Mouse (Mus musculus) c-Kit-positive CD71-positive TER-119-negative erythroid progenitor cells, embryonic 14.5 days (primary cell): Measurements from ENCODE around the gene Bend3.

Source experiments
- DNase-seq: peaks from one replicate; pipeline ENCODE4 v3.0.0-alpha.2; 2013; ENCODE audit warnings: low read depth

Gene Bend3

GRCm38 (mm10) chr10:43534382-43534781 lies 55.8 kb downstream of the Bend3 start:
- DNase-seq = no peak

GRCm38 (mm10) chr10:43537652-43538051 lies 59.0 kb downstream of the Bend3 start:
- DNase-seq = no peak

DNA sequence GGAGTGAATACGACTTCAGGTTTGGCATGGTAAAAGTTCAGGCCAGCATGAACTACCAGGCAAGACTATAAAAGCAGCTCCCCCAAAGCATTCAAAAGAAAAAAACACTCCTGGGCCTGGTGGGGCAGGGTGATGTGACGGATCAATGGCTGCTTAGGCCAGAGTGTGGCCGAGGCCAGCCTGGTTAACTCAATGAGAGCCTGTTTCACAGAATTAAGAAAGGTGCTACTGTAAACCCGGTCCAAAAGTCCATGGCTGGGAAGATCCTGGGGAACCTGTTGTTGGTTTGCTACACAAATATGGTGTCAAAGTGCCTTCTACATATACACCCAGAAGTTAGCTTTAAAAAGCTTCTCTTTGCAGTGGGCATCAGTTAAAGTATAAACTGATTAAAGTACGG lies 60.2 kb downstream of the Bend3 start:
- DNase-seq = no peak

- no peak for DNase-seq
Measured at GRCm38 (mm10) chr10:43539746-43540310, 61.2 kb downstream of the Bend3 start.

DNA sequence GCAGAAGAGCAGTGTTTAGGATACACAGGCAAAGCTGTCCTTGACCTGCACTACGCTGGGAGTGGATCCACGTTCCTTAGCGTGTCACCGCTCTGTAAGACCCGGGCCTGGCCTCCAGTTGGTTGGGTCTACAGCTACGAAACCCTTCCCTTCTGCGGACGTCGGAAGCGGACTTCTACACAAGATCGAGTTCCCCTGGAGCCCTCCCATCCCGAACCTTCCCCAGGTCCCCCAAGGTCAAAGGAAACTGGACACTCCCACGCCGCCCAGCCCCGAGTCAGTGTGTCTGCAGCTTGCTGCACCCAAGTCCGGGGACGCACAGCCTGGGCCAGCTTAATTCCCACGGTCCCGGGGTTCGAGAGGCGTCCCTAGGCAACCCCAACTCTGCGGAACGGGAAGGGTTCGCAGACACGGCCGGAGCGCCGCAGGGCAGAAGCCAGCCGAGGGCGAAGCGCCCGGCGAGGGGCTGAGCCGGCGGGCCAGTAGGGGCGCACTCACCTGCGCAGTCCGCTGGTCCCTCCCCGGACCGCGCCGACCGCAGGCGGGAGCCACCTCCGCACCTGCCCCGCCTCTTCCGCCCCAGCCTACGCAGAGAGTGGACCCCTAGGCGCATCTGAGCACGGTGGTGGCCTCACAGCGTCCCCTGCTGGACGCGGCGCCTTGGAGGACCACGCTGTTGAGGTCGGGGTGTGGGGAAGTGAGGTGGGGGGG lies 62.0 kb downstream of the Bend3 start, which contains the start of gene 1700021F05Rik:
TSS of gene 1700021F05Rik (minus strand) at position 553 of the 711 bp plus-strand sequence.
- DNase-seq = peak; percentile 86

DNA sequence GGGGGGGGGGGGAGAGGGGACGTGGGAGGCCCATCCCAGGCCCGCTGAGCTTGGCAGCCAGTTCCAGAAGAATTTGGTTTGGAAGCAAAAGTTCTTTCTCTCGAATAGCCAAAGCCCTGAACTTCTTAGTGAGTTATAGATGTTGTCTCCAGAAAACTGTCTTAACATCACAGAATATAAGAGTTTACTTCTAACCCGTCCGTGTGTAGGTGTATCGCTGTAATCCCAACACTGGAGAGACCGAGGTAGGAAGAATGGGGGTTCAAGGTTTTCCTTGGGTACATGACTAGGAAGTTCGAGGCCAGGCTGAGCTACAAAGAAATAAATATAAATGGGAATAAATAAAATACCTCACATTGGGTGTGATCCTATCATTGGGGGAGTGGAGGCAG lies 62.5 kb downstream of the Bend3 start:
- no peak for DNase-seq

DNA sequence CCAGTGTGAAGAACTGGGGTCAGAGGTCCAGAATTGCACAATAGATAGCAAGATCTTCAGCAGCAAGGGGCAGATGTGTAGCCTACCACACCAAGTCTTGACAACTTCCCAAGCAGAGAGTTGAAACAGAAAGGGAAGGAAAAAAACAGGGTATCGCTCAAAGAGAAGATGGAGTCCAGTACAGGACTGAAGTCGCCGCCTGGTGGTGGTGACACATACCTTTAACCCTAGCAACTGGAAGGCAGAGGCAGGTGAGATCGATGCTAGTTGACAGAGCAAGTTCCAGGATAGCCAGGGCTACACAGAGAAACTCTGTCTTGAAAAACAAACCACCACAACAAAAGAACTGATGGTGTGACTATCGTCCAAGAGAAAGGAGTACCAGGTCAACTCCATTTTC lies 70.8 kb downstream of the Bend3 start:
- no peak for DNase-seq

DNA sequence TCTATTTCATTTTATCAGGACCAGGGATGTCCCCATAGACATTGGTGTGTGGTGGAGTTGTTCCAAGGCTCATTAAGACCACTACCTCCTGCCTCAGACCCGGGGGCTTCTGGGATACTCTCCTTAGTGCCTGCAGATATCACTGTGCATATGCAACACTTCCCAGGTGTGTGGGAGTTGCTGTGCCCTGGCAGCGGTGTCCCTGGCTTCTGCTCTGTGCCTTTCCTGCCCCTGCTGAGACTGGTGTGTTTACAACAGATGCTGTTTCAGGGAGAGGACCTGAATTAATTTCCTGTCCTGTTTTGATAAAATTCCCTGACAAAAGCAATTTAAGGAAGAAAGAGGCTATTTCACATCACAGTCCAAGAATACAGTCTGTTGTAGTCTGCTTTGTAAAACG lies 72.3 kb downstream of the Bend3 start:
- DNase-seq = no peak

GRCm38 (mm10) chr10:43551388-43551787 lies 72.8 kb downstream of the Bend3 start:
- no peak for DNase-seq

GRCm38 (mm10) chr10:43557630-43558165 lies 79.1 kb downstream of the Bend3 start:
- DNase-seq = no peak

DNA sequence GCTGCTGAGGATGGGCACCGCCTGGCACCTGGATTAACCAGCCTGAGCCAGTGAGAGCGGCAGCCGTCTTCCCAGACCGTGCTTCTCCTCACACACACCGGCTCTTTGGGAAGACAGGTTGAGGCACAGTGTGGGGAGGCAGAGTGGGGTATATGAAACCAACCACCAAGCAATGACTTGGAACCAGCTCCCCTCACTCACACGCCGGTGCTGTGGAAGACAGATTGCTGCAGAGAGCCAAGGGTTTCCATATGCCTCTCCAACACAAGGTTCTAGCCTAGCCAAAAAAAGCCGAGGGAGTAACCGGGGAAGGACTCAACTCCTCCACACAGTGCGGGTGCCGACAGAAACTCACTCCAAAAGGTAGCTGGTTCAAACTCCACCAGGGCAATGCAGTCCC lies 80.7 kb downstream of the Bend3 start:
- DNase-seq = no peak

DNA sequence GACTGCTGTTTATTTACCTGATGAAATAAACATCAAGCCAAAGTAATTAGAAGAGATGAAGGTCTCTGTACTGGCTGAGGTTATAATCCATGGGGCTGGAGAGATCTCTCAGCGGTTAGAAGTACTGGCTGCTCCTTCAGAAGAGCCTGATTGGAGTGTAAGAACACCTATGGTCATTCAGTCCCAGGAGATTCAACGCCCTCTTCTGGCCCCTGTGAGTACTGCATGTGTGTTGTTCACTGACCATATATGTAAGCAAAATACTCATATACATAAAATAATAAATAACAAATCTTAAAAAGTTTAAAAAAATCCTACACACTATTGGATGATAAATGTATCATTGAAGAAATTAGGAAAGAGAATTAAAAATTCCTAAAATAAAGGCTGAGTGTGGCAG lies 82.1 kb downstream of the Bend3 start:
- no peak for DNase-seq

- DNase-seq = no peak
Measured at GRCm38 (mm10) chr10:43561311-43561710, 82.7 kb downstream of the Bend3 start.
